Mouse (Mus musculus) MEL (cell line): ENCODE data around the gene Tmco4. TPM values are rescaled to one million over a fixed set of nuclear protein-coding genes. Genes with fewer than 3 reads are reported as not detected.

ENCODE experiments used
- DNase-seq: peaks from one replicate; pipeline ENCODE4 v3.0.0; 2011; ENCODE audit warnings: low read depth, low spot score
- H3K27ac ChIP-seq: 2 replicates; pipeline ENCODE4 v1.5.1; 2012; ENCODE audit warnings: low read depth, mild to moderate bottlenecking, control low read depth, low read length, moderate library complexity; ENCODE audit not compliant: control insufficient read depth
- H3K27me3 ChIP-seq, 2 experiments: fragments of 150-350 bp in 1 of 2; sonication (generic) in 1 of 2; 2 replicates each; pipeline ENCODE4 v1.6.1; 2012; ENCODE audit warnings: low read length in 2 of 2, mild to moderate bottlenecking in 2 of 2, improper control_type of control experiment in 1 of 2, moderate library complexity in 1 of 2; ENCODE audit not compliant: insufficient read depth in 2 of 2, control insufficient read depth in 1 of 2
- H3K36me3 ChIP-seq, 2 experiments: 2 replicates each; pipeline ENCODE4 v1.6.1; 2012 to 2014; ENCODE audit warnings: low read length in 2 of 2, improper control_type of control experiment in 1 of 2, inconsistent platforms in 1 of 2, mild to moderate bottlenecking in 1 of 2; ENCODE audit not compliant: insufficient read depth in 2 of 2, control insufficient read depth in 1 of 2
- H3K4me1 ChIP-seq, 2 experiments: fragments of 150-350 bp in 1 of 2; sonication (generic) in 1 of 2; 2 replicates each; pipeline ENCODE4 v1.6.1; 2012; ENCODE audit warnings: low read length in 2 of 2, improper control_type of control experiment in 1 of 2, mild to moderate bottlenecking in 1 of 2; ENCODE audit not compliant: insufficient read depth in 2 of 2, control insufficient read depth in 1 of 2
- H3K4me3 ChIP-seq, 2 experiments: fragments of 150-350 bp in 1 of 2; sonication (generic) in 1 of 2; 2 replicates each; pipeline ENCODE4 v1.5.1; 2012; ENCODE audit warnings: low read depth in 2 of 2, low read length in 2 of 2, mild to moderate bottlenecking in 2 of 2, moderate library complexity in 2 of 2, control low read depth in 1 of 2, improper control_type of control experiment in 1 of 2; ENCODE audit not compliant: control insufficient read depth in 1 of 2, insufficient read depth in 1 of 2
- H3K79me2 ChIP-seq: 2 replicates; pipeline ENCODE4 v1.6.1; 2012; ENCODE audit warnings: mild to moderate bottlenecking, low read length, moderate library complexity; ENCODE audit not compliant: control insufficient read depth, poor library complexity, insufficient read depth
- H3K9ac ChIP-seq: 2 replicates; pipeline ENCODE4 v1.6.1; 2012; ENCODE audit warnings: low read depth, mild to moderate bottlenecking, control low read depth, low read length, moderate library complexity; ENCODE audit not compliant: control insufficient read depth, poor library complexity, severe bottlenecking
- H3K9me3 ChIP-seq: fragments of 150-350 bp; sonication (generic); replicated peaks from 2 replicates; pipeline ENCODE4 v1.6.1; 2012; ENCODE audit warnings: mild to moderate bottlenecking, low read length, improper control_type of control experiment, moderate library complexity; ENCODE audit not compliant: insufficient read depth
- CTCF ChIP-seq, 3 experiments: IDR thresholded peaks in 2 of 3; conservative IDR thresholded peaks in 1 of 3; 2 replicates each; pipeline ENCODE4 v1.5.1; 2011 to 2012; ENCODE audit warnings: low read length in 3 of 3, low read depth in 2 of 3, mild to moderate bottlenecking in 2 of 3, improper control_type of control experiment in 1 of 3, inconsistent platforms in 1 of 3, mixed read lengths in 1 of 3, moderate library complexity in 1 of 3; ENCODE audit not compliant: control insufficient read depth in 1 of 3, insufficient read depth in 1 of 3, poor library complexity in 1 of 3, severe bottlenecking in 1 of 3
- GATA1 ChIP-seq: IDR thresholded peaks from 2 replicates; pipeline ENCODE4 v1.6.1; 2011; ENCODE audit warnings: low read depth, low read length, improper control_type of control experiment
- JUND ChIP-seq: IDR thresholded peaks from 2 replicates; pipeline ENCODE4 v1.6.1; 2011; ENCODE audit warnings: low read depth, mild to moderate bottlenecking, improper control_type of control experiment, low read length
- MAFK ChIP-seq: IDR thresholded peaks from 2 replicates; pipeline ENCODE4 v1.6.1; 2011; ENCODE audit warnings: low read depth, mild to moderate bottlenecking, low read length, improper control_type of control experiment, borderline replicate concordance
- MAX ChIP-seq: IDR thresholded peaks from 2 replicates; pipeline ENCODE4 v1.6.1; 2011; ENCODE audit warnings: low read length, improper control_type of control experiment
- MAZ ChIP-seq: IDR thresholded peaks from 2 replicates; pipeline ENCODE4 v1.6.1; 2012; ENCODE audit warnings: low read depth, mild to moderate bottlenecking, inconsistent platforms, low read length, improper control_type of control experiment
- MEF2A ChIP-seq: IDR thresholded peaks from 2 replicates; pipeline ENCODE4 v1.6.1; 2014; ENCODE audit warnings: low read depth, mild to moderate bottlenecking, inconsistent platforms, low read length, improper control_type of control experiment; ENCODE audit not compliant: poor library complexity, insufficient replicate concordance, severe bottlenecking; ENCODE audit errors: extremely low read depth
- MYC ChIP-seq: IDR thresholded peaks from 2 replicates; pipeline ENCODE4 v1.6.1; 2011; ENCODE audit warnings: low read depth, mild to moderate bottlenecking, low read length, improper control_type of control experiment, moderate library complexity
- POLR2AphosphoS2 ChIP-seq: IDR thresholded peaks from 2 replicates; pipeline ENCODE4 v1.6.1; 2011; ENCODE audit warnings: low read length, improper control_type of control experiment
- POLR2AphosphoS5 ChIP-seq: IDR thresholded peaks from 2 replicates; pipeline ENCODE4 v1.6.1; 2012; ENCODE audit warnings: low read depth, borderline replicate concordance, mild to moderate bottlenecking, inconsistent platforms, low read length, moderate library complexity, mixed read lengths
- RAD21 ChIP-seq: IDR thresholded peaks from 2 replicates; pipeline ENCODE4 v1.6.1; 2011; ENCODE audit warnings: mild to moderate bottlenecking, low read depth, low read length, improper control_type of control experiment
- SMC3 ChIP-seq: IDR thresholded peaks from 2 replicates; pipeline ENCODE4 v1.6.1; 2011; ENCODE audit warnings: low read depth, low read length, improper control_type of control experiment
- USF1 ChIP-seq: IDR thresholded peaks from 2 replicates; pipeline ENCODE4 v1.6.1; 2014; ENCODE audit warnings: low read depth, mild to moderate bottlenecking, inconsistent platforms, low read length, improper control_type of control experiment, moderate library complexity
- ZC3H11A ChIP-seq: IDR thresholded peaks from 2 replicates; pipeline ENCODE4 v1.6.1; 2012; ENCODE audit warnings: low read depth, mild to moderate bottlenecking, inconsistent platforms, low read length, improper control_type of control experiment
- ZNF384 ChIP-seq: IDR thresholded peaks from 2 replicates; pipeline ENCODE4 v1.6.1; 2012; ENCODE audit warnings: low read depth, mild to moderate bottlenecking, inconsistent platforms, low read length, improper control_type of control experiment
- polyA plus RNA-seq, 2 experiments: library from polyadenylated mRNA; stranded (reverse) in 1 of 2; unstranded in 1 of 2; fragments of >175 nt in 1 of 2; fragments of >200 nt in 1 of 2; gene quantifications; 2 replicates each; pipeline versions ENCODE4 v1.2.1 to v1.2.4; 2012; ENCODE audit warnings: low replicate concordance in 2 of 2, low read depth in 1 of 2; ENCODE audit not compliant: insufficient read length in 2 of 2, insufficient read depth in 1 of 2, missing spikeins in 1 of 2
- total RNA-seq: library from RNA; depleted of rRNA; stranded (reverse); fragments of 300-350 nt; gene quantifications from 2 replicates; pipeline ENCODE4 v1.2.3, GENCODE M21; 2012

Gene Tmco4
- total and polyA plus RNA-seq, 3 experiments: 16.5 to 24.7 TPM; not detected in 1

DNA sequence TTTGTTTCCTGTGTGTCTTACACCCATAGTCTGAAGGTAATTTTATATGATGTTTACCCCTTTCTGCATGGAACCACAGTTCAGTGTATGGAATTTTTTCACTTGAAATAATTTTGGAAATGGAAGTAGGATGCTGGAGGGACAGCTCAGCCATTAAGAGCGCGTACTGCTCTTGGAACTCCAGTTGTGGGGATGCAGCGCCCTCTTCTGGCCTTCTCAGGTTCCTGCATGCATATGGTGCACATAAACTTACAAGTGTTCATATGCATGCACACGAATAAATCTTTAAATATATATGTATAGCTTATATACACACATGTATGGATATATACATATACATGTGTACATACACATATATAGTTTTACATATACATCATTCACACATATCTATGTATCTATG lies 24.4 kb downstream of the Tmco4 start:
- no peaks in the 10 kb centered on the region for H3K79me2 ChIP-seq
- H3K27me3 ChIP-seq: no peaks in the 10 kb centered on the region
- peaks cover 0 to 3% of the 10 kb centered on the region in 2 experiments; a peak in 2 of 4 replicates for H3K36me3 ChIP-seq
- peak; percentile 20; the same call in 1 of the 2 replicates for TF ChIP-seq SMC3
- TF ChIP-seq MYC: no peak
- TF ChIP-seq RAD21: peak; percentile 40
- no peak for TF ChIP-seq MEF2A
- TF ChIP-seq POLR2AphosphoS2: no peak
- TF ChIP-seq CTCF (IDR thresholded peaks at IDR 0.05 in 2 of 3, conservative IDR thresholded peaks at IDR 0.05 in 1 of 3; ENCODE audit: control insufficient read depth in 1 of 3, insufficient read depth in 1 of 3, low read depth in 2 of 3, low read length in 3 of 3, poor library complexity in 1 of 3, severe bottlenecking in 1 of 3): peak; percentile 47 to 51 (median 51)
- 0 out of 2 replicates have a peak, but pooled peaks have one; percentile 8 for TF ChIP-seq ZC3H11A
- TF ChIP-seq, all 39 proteins: peak for 4
- H3K4me1 ChIP-seq: no peaks in the 10 kb centered on the region
- DNase-seq: peak; percentile 42
- H3K4me3 ChIP-seq: no peak overlapping the region
- no peaks in the 10 kb centered on the region for H3K9me3 ChIP-seq
- no peak overlapping the region for H3K27ac ChIP-seq
- H3K9ac ChIP-seq: no peak overlapping the region

DNA sequence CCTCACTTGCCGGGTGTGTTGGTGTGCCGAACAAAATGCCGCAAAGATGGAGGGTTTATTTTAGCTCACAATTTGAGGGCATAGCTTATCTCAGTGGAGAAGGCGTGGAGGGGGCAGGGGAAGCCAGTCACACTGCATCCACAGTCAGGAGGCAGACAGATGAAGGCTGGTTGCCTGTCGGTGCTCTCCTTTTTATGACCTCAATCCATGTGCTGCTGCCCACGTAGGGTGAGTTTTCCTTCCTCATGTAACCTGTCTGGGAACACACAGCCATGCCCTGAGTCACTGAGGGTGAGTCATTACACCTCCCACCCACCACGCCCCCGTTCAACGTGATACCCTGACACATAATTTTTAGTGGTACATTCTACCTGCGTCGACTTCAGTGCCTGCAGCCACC lies 25.9 kb downstream of the Tmco4 start:
- H3K9me3 ChIP-seq: no peaks in the 10 kb centered on the region
- peaks cover 0 to 3% of the 10 kb centered on the region in 2 experiments; a peak in 2 of 4 replicates for H3K36me3 ChIP-seq
- H3K79me2 ChIP-seq: no peaks in the 10 kb centered on the region
- no peaks in the 10 kb centered on the region for H3K4me1 ChIP-seq
- no peak overlapping the region for H3K9ac ChIP-seq
- TF ChIP-seq GATA1: no peak
- no peak for TF ChIP-seq ZNF384
- TF ChIP-seq MAFK: no peak
- TF ChIP-seq POLR2AphosphoS5: no peak
- TF ChIP-seq JUND: no peak
- no peak for TF ChIP-seq MAZ
- no peak for DNase-seq
- H3K27ac ChIP-seq: no peak overlapping the region
- H3K27me3 ChIP-seq: no peaks in the 10 kb centered on the region
- no peak overlapping the region for H3K4me3 ChIP-seq

DNA sequence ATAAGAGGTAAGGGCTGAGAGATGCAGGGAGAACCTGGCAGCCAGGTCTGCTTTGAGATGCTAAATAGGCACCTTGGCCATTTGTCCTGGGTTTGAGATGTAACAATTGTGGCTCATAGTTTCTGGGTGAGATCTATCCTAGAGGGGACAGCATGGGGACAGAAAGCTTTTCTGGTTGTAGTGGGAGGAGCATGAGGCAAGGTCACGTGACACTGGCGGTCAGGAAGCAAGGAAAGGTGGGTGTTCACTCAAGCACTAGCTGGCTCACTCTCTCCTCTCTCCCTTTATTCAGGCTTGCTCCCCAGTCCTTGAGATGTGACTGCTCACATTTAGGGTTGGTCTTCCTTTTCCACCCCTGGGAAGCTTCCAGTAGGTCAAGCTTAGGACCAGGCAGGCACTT lies 28.3 kb downstream of the Tmco4 start:
- TF ChIP-seq USF1: 0 out of 2 replicates have a peak, but pooled peaks have one; percentile 16
- no peak for TF ChIP-seq MEF2A
- TF ChIP-seq MAX: no peak
- Histone ChIP-seq H3K36me3 (peaks cover 0 to 3% of the 10 kb centered on the region in 2 experiments; a peak in 2 of 4 replicates), H3K9me3 (no peaks in the 10 kb centered on the region), H3K9ac (no peak overlapping the region), H3K27me3 (no peaks in the 10 kb centered on the region), H3K79me2 (no peaks in the 10 kb centered on the region), H3K4me3 (no peak overlapping the region), H3K27ac (no peak overlapping the region), H3K4me1 (no peaks in the 10 kb centered on the region)
- no peak for DNase-seq
